Mouse (Mus musculus) neural tube, embryonic 14.5 days (tissue): ENCODE results near the gene Cdadc1. TPM values are rescaled to one million over a fixed set of nuclear protein-coding genes. Genes with fewer than 3 reads are reported as not detected.
"Not testable (repeated sequence)": the region's sequence is repeated elsewhere in the genome, so short reads cannot be mapped to it uniquely, and the experiment has no call there.

ENCODE experiments used
- ATAC-seq: fragments of 200-750 bp; cut with Nextera tagmentation; 2 replicates; pipeline ENCODE4 v1.8.0; 2017; ENCODE audit warnings: low read depth, mild to moderate bottlenecking, moderate TSS enrichment, moderate library complexity
- H3K27ac ChIP-seq: fragments of 300-500 bp; sonication (generic); 2 replicates; pipeline ENCODE4 v1.5.1; 2014; ENCODE audit warnings: low read depth, mild to moderate bottlenecking, control low read depth, low read length, moderate library complexity, mixed read lengths
- H3K27me3 ChIP-seq: fragments of 300-500 bp; sonication (generic); 2 replicates; pipeline ENCODE4 v1.6.1; 2014; ENCODE audit warnings: low read length; ENCODE audit not compliant: control insufficient read depth, insufficient read depth
- H3K36me3 ChIP-seq: fragments of 300-500 bp; sonication (generic); 2 replicates; pipeline ENCODE4 v1.6.1; 2014; ENCODE audit warnings: low read length, mixed read lengths; ENCODE audit not compliant: control insufficient read depth, insufficient read depth
- H3K4me1 ChIP-seq: fragments of 300-500 bp; sonication (generic); 2 replicates; pipeline ENCODE4 v1.6.1; 2014; ENCODE audit warnings: low read length; ENCODE audit not compliant: control insufficient read depth, insufficient read depth
- H3K4me2 ChIP-seq: fragments of 300-500 bp; sonication (generic); 2 replicates; pipeline ENCODE4 v1.6.1; 2014; ENCODE audit warnings: mild to moderate bottlenecking, low read depth, low read length, control low read depth
- H3K4me3 ChIP-seq: fragments of 300-500 bp; sonication (generic); 2 replicates; pipeline ENCODE4 v1.5.1; 2014; ENCODE audit warnings: low read depth, low read length, control low read depth, mixed read lengths
- H3K9ac ChIP-seq: fragments of 300-500 bp; sonication (generic); replicated peaks from 2 replicates; pipeline ENCODE4 v1.6.1; 2014; ENCODE audit warnings: low read depth, mild to moderate bottlenecking, control low read depth, low read length, mixed read lengths
- H3K9me3 ChIP-seq: fragments of 300-500 bp; sonication (generic); 2 replicates; pipeline ENCODE4 v1.6.1; 2016; ENCODE audit warnings: low read length; ENCODE audit not compliant: control insufficient read depth
- WGBS: fragments of 180-500 bp; shearing (Covaris S2); extraction: QIAGEN DNeasy Blood & Tissue Kit; methylation state at CpG from one replicate; pipeline ENCODE4 v1.1.7; 2014; 5-methylcytosine and 5-hydroxymethylcytosine counted together
- polyA plus RNA-seq: library from polyadenylated mRNA; unstranded; fragments of >200 nt; fragmentation: Nextera tagmentation; extraction: Ambion mirVana; gene quantifications from 2 replicates; pipeline ENCODE4 v1.2.1, GENCODE M21; 2014

Gene Cdadc1
- polyA plus RNA-seq, 1 experiment from 2014 or later: 38.3 TPM

DNA sequence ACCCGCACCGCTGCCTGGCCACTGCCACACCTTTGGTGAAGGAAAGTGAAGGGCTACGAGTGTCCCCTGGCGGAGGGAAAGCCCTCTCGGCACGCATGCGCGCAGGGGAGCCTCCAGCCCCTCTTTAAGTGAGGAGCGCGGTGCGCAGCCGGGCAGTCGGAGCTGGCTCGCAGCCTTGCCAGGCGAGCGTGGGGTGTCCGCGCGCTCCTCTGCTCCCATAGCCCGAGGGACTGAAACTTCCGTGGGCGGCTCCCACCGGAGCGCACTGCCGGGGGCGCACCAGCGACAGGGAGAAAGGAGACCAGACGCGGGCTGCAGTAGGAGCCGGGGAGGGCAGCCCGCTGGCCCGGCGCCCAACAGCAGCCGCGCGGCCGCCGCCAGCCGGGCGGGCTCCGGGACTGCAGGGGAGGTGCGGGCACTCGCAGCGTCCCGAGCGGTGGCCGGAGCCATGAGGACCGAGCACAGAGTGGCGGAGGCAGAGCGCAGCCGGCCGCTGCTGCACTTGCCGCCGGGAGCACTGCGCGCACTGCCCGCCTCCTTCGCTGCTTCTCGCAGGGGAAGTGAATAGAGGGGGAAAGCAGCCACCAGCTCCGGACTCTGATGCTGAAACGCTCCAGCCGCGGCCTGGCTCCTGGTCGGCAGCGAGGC lies 27.5 kb upstream of the Cdadc1 start, which contains the start of gene Shisa2:
TSS of gene Shisa2 (plus strand) at position 151 of the 648 bp plus-strand sequence.
- Histone ChIP-seq H3K9ac (peak within 1 kb of the TSS; percentile 56), H3K9me3 (no peaks in the 10 kb centered on the region), H3K27me3 (peaks cover 4% of the 10 kb centered on the region; the same call in 1 of the 2 replicates), H3K36me3 (no peaks in the 10 kb centered on the region), H3K27ac (peak within 1 kb of the TSS; percentile 28; the same call in 1 of the 2 replicates), H3K4me1 (peaks cover 12% of the 10 kb centered on the region; the same call in 1 of the 2 replicates), H3K4me3 (peak within 1 kb of the TSS; percentile 61), H3K4me2 (peak within 1 kb of the TSS; percentile 71)
- peak; percentile 92 for ATAC-seq
- WGBS: under 1% methylated on average over 49 of the region's 65 CpGs

DNA sequence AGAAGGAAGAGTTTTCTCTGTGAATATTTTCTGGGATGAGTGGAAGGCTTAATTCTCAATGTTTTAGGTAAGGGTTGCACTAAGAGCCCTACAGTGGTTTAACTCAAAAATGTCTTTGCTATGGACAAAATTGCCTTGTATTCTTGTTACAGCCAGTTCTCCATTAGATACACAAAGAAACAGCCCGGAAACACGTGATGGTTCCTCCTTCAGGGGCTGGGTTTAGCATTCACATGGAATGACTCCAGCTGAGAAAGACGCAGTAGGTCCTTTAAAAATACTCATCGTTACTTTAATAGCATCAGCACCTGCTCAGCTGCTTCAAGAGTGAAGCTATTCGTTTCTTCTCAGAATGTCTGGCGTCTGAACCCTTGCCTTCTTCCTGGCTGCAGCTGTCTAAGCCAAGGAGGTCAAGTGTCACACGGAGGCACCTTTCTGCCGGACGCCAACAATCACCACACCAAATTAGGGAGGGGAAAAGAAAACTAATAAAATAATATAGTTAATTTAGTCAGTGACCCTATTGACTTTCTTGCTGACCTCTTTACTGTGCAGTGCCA lies 26.6 kb upstream of the Cdadc1 start:
- no peaks in the 10 kb centered on the region for H3K9me3 ChIP-seq
- H3K4me3 ChIP-seq: no peak overlapping the region
- WGBS: 21% methylated on average over 9 of the region's 9 CpGs
- no peak overlapping the region for H3K27ac ChIP-seq
- no peak for ATAC-seq
- no peak overlapping the region for H3K9ac ChIP-seq
- peaks cover 4% of the 10 kb centered on the region; the same call in 1 of the 2 replicates for H3K27me3 ChIP-seq
- no peaks in the 10 kb centered on the region for H3K36me3 ChIP-seq
- H3K4me2 ChIP-seq: no peak overlapping the region; the same call in 1 of the 2 replicates
- peaks cover 12% of the 10 kb centered on the region; the same call in 1 of the 2 replicates for H3K4me1 ChIP-seq

DNA sequence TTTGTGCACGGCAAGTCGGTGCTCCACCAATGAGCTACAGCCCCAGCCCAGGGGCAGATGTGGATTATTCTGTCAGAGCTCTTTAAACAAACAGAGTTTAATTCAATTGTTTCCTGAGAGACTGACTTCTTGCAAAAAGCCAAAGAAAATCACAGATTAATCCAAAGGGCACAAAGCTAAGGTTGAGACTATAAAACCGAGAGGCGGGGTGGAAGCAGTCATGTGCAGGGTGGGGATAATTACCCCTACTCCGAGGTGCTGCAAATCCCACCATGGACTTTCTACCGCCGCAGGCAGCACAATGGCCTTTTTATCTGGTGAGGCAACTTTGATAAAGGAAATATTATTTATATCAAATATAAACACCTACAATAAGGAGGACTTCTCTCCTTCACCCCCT lies 19.0 kb upstream of the Cdadc1 start:
- Histone ChIP-seq H3K9me3 (no peaks in the 10 kb centered on the region), H3K4me2 (no peak overlapping the region), H3K36me3 (no peaks in the 10 kb centered on the region), H3K4me3 (no peak overlapping the region), H3K27me3 (no peaks in the 10 kb centered on the region), H3K9ac (no peak overlapping the region), H3K27ac (no peak overlapping the region), H3K4me1 (no peaks in the 10 kb centered on the region)
- no peak for ATAC-seq
- 47% methylated on average over 7 of the region's 7 CpGs for WGBS

DNA sequence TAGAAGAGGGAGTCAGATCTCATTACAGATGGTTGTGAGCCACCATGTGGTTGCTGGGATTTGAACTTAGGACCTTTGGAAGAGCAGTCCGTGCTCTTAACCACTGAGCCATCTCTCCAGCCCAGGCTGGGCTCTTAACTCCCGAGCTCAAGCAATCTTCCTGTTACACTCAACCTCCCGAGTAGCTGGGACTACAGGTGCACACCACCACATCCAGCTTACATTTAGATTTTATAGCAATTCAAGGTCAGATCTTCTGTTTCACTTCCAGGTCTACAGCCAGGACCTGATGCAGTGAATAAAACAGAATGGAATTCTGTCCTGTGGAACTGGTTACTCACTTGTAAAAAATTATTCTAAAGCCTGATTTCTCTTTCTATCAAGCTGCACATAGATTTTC lies 16.4 kb upstream of the Cdadc1 start:
- 91% methylated on average over 3 of the region's 3 CpGs for WGBS
- not testable (repeated sequence) for H3K27me3 ChIP-seq, H3K27ac ChIP-seq, H3K36me3 ChIP-seq, ATAC-seq, H3K4me3 ChIP-seq, H3K4me2 ChIP-seq, H3K9me3 ChIP-seq, H3K9ac ChIP-seq, H3K4me1 ChIP-seq

DNA sequence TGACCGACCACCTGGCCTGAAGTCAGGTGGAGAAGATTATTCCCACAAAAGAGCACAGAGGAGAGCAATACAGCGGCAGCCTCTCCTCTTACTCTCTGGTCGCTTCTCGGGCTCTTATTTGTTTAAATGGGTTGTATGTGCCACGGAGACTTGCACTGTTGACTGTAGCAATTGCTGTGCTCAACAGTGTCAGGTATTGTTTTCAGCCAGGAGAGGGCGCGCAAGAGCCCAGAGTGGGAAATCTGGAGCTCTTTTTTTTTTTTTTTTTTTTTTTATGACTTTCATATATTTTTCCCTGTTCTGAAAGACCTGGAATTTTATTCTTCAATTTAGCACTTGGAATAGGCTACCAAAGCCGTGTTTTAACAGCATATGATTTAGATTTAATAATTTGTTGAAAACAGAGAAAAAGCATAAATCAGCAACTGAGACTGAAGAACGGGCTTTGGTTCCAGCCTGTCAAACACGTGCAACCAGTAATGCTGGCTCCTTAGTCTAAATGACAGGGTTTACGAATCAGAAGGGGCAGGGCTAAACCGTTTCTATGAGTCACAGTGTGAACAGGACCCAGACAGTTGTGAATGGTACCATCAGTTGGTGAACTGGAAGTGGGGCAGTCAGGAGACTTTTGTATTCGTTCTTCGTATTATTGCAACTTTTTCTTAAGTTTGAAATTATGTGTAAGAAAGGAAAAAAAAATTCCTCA lies 15.3 kb upstream of the Cdadc1 start:
- 50% methylated on average over 14 of the region's 14 CpGs for WGBS
- H3K4me1 ChIP-seq: no peaks in the 10 kb centered on the region
- no peak for ATAC-seq
- no peak overlapping the region for H3K27ac ChIP-seq
- no peak overlapping the region for H3K4me3 ChIP-seq
- H3K27me3 ChIP-seq: no peaks in the 10 kb centered on the region
- no peak overlapping the region for H3K9ac ChIP-seq
- H3K4me2 ChIP-seq: no peak overlapping the region
- H3K9me3 ChIP-seq: no peaks in the 10 kb centered on the region
- no peaks in the 10 kb centered on the region for H3K36me3 ChIP-seq

DNA sequence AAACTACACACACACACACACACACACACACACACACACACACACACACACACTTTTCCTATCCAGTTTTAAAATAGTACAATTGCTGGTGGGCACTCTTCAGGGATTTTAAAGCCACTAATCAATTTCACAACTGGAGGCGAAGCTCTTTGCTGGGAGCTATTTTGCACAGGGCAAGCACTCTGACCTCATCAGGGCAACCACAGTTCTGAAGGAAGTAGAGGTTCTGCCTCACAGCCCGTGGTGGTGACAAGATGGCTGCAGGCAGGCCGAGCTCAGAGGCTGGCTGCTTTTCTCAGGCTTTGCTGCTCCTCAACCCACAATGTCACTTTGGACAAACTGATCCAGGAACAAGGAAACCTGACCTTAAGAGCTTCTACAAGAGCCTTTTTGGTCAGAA lies 9.3 kb upstream of the Cdadc1 start:
- no peak for ATAC-seq
- H3K9ac ChIP-seq: no peak overlapping the region
- H3K9me3 ChIP-seq: no peaks in the 10 kb centered on the region
- WGBS: 56% methylated on average over 3 of the region's 3 CpGs
- 0 out of 2 replicates have a peak, but pooled peaks cover 2% of the 10 kb centered on the region for H3K27me3 ChIP-seq
- no peak overlapping the region for H3K4me3 ChIP-seq
- H3K36me3 ChIP-seq: no peaks in the 10 kb centered on the region
- H3K27ac ChIP-seq: no peak overlapping the region
- H3K4me2 ChIP-seq: no peak overlapping the region
- H3K4me1 ChIP-seq: no peaks in the 10 kb centered on the region

DNA sequence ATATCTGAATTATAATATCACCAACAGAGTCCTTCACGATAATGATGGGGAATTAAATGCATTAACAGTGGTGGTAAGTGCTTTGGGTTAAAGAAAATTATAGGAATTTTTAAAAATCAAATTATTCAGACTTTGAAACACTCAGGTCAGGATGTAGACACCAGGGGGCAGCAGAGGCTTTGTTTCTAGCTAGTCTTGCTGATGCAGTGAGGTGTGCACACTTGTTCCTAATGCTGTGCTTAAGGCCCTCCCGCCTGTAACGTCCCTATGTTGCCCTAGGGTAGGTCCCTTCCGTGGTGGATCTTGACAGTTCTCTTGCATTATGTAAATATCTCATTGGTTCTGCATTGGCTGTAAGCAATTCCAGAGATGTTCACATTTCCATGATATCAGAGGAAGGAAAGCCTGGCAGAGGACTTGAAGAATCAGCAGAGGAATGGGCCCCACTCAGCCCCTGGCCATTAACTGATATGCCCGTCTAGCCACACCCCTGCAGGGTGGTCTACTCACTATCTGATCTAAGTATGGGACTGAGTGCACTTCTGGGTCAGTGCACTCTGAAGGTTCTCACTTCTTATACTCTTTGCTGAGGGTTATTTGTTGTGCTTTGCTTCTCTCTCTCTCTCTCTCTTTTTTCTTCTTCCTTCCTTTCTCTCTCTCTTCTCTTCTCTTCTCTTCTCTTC lies 8.1 kb upstream of the Cdadc1 start:
- Histone ChIP-seq H3K27ac (no peak overlapping the region), H3K9ac (no peak overlapping the region), H3K9me3 (no peaks in the 10 kb centered on the region), H3K4me1 (no peaks in the 10 kb centered on the region), H3K27me3 (0 out of 2 replicates have a peak, but pooled peaks cover 2% of the 10 kb centered on the region), H3K4me3 (no peak overlapping the region), H3K4me2 (no peak overlapping the region), H3K36me3 (no peaks in the 10 kb centered on the region)
- ATAC-seq: peak; percentile 71; the same call in 1 of the 2 replicates
- 22% methylated on average over 5 of the region's 5 CpGs for WGBS

DNA sequence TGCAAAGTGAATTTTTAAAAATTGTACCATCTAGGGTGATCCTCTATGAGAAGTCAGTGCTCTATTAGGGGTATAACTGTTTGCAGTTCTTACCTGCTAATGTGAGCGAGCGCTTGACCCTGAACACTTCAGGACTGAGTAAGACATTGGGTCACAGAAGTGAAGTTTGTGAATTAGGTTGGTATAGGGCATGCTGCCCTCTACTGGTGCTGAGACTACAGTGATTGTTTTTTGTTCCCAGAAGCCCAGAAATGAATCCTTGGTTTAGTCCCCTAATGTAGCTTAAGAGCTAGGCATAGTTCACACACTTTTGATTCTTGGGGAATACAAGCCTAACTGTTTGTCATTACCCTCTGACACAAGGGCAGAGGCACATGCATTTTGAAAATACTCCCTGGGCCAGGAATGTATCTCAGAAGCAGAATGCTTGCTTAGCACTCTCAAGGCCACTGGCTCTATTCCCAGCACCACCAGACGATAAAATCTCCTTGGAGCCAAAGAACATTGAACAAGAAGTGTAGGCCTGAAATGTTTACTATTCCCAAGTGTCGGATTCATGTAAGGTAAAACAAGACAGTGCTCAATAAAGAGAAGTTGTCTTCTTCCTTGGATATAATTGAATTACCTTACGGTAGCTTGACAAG lies 6.4 kb upstream of the Cdadc1 start:
- 0 out of 2 replicates have a peak, but pooled peaks cover 2% of the 10 kb centered on the region for H3K27me3 ChIP-seq
- H3K4me2 ChIP-seq: no peak overlapping the region
- H3K36me3 ChIP-seq: no peaks in the 10 kb centered on the region
- H3K4me3 ChIP-seq: no peak overlapping the region
- ATAC-seq: no peak
- H3K9me3 ChIP-seq: no peaks in the 10 kb centered on the region
- H3K9ac ChIP-seq: no peak overlapping the region
- WGBS: 71% methylated on average over 5 of the region's 5 CpGs
- H3K27ac ChIP-seq: no peak overlapping the region
- no peaks in the 10 kb centered on the region for H3K4me1 ChIP-seq
